Mouse (Mus musculus): Measurements from ENCODE around the gene Olfr372. TPM values are rescaled to one million over a fixed set of nuclear protein-coding genes. Genes with fewer than 3 reads are reported as not detected.

Olfr372 gene
- polyA plus RNA-seq, 1 experiment from 2014 or later, result not detected

Other genes with a start within 250 kb of the Olfr372 start
- gene Zfp709, start 159.2 kb upstream of the Olfr372 start, polyA plus RNA-seq (2014; fragmentation: Nextera tagmentation; extraction: Ambion mirVana), result 6.6 and 8.2 TPM in 2 replicates
- 9.1 and 12.4 TPM in 2 replicates for gene Zfp882, start 132.6 kb upstream of the Olfr372 start, polyA plus RNA-seq (2014; fragmentation: Nextera tagmentation; extraction: Ambion mirVana)
- 40.2 and 43.5 TPM in 2 replicates for gene Zfp617, start 132.6 kb upstream of the Olfr372 start, polyA plus RNA-seq (2014; fragmentation: Nextera tagmentation; extraction: Ambion mirVana)
- gene Zfp961, start 90.2 kb upstream of the Olfr372 start, polyA plus RNA-seq (2014; fragmentation: Nextera tagmentation; extraction: Ambion mirVana), result 21.4 and 27.0 TPM in 2 replicates
- gene Cyp4f18, start 31.6 kb upstream of the Olfr372 start, polyA plus RNA-seq (2014; fragmentation: Nextera tagmentation; extraction: Ambion mirVana), result 0.56 and 0.94 TPM in 2 replicates
- gene Olfr373, start 42.0 kb downstream of the Olfr372 start, polyA plus RNA-seq (2014; fragmentation: Nextera tagmentation; extraction: Ambion mirVana), result not detected in 2 replicates
- not detected in 2 replicates for gene Olfr374, start 65.8 kb downstream of the Olfr372 start, polyA plus RNA-seq (2014; fragmentation: Nextera tagmentation; extraction: Ambion mirVana)
- 567 and 576 TPM in 2 replicates for gene Tpm4, start 93.8 kb downstream of the Olfr372 start, polyA plus RNA-seq (2014; fragmentation: Nextera tagmentation; extraction: Ambion mirVana)
- gene Rab8a, start 120.0 kb downstream of the Olfr372 start, polyA plus RNA-seq (2014; fragmentation: Nextera tagmentation; extraction: Ambion mirVana), result 94.2 and 101 TPM in 2 replicates
- not detected in 2 replicates for gene Hsh2d, start 148.4 kb downstream of the Olfr372 start, polyA plus RNA-seq (2014; fragmentation: Nextera tagmentation; extraction: Ambion mirVana)
- not detected in 2 replicates for gene Cib3, start 171.6 kb downstream of the Olfr372 start, polyA plus RNA-seq (2014; fragmentation: Nextera tagmentation; extraction: Ambion mirVana)
- not detected in 2 replicates for gene Gm11034, start 172.4 kb downstream of the Olfr372 start, polyA plus RNA-seq (2014; fragmentation: Nextera tagmentation; extraction: Ambion mirVana)
- gene Fam32a, start 178.5 kb downstream of the Olfr372 start, polyA plus RNA-seq (2014; fragmentation: Nextera tagmentation; extraction: Ambion mirVana), result 75.9 and 78.9 TPM in 2 replicates
- 174 and 175 TPM in 2 replicates for gene Ap1m1, start 198.8 kb downstream of the Olfr372 start, polyA plus RNA-seq (2014; fragmentation: Nextera tagmentation; extraction: Ambion mirVana)